Mouse (Mus musculus) adrenal gland, adult 18-20 months (tissue): ENCODE results near the gene Sod3. TPM values are rescaled to one million over a fixed set of nuclear protein-coding genes. Genes with fewer than 3 reads are reported as not detected.

Experiments used
- DNase-seq, 2 experiments: peaks; one replicate each; pipeline ENCODE4 v3.0.0; 2021 to 2022; ENCODE audit warnings: low spot score in 2 of 2
- long read RNA-seq, 2 experiments: library from polyadenylated mRNA; stranded (forward); transcript quantifications; one replicate each; pipeline ENCODE4 v2.0.0; 2021
- total RNA-seq, 2 experiments: library from RNA; stranded (reverse); gene quantifications; 1 replicate in 1 of 2; 2 replicates in 1 of 2; pipeline ENCODE4 v1.2.3; 2021

Sod3 gene
- 100 to 1,000 TPM; 155 to 227 TPM for total RNA-seq
- long read RNA-seq, experiment 1, transcript Sod3-201 (2 exons, 3,738 nt) = major isoform, 186 of 192 reads
- long read RNA-seq, experiment 1, partial matches to known transcripts = 4 of 192 reads
- long read RNA-seq, experiment 1, other reads (novel, unspliced or antisense) = 2 of 192 reads
- long read RNA-seq, experiment 2, transcript Sod3-201 (2 exons, 3,738 nt) = major isoform, 221 of 250 reads
- long read RNA-seq, experiment 2, partial matches to known transcripts = 24 of 250 reads
- long read RNA-seq, experiment 2, other reads (novel, unspliced or antisense) = 5 of 250 reads

DNA sequence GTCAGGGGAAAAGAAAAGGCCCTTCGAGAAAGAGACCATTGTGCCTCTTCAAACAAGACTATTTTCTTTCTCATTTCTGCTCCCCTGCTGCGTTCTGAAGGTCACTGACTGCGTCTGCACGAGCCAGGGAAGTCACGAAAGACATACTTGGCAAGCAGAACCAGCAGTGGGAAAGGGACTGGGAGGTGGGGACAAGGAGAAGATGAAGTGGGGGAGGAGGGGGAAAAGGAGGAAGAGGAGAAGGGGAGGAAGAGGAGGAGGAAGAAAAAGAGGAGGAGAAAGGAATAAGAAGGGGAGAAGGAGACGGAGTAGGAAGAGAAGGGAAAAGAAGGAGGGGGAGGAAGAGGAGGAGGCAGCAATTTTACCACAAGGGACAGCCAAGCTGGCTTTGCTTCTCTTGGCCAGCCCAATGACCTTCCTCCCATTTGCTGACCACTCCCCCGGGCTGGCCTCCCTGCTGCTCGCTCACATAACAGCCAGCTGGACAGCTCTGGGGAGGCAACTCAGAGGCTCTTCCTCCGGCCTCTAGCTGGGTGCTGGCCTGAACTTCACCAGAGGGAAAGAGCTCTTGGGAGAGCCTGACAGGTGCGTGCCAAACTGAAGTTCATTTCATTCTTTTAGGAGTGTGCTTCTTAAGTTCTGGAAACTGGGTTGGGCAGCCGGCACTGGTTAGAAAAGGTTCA is at the start of gene Sod3:
Gene Sod3, plus strand, starts transcription at position 324 of the 683 bp plus-strand sequence.
- DNase-seq = peak; percentile 72 to 76

DNA sequence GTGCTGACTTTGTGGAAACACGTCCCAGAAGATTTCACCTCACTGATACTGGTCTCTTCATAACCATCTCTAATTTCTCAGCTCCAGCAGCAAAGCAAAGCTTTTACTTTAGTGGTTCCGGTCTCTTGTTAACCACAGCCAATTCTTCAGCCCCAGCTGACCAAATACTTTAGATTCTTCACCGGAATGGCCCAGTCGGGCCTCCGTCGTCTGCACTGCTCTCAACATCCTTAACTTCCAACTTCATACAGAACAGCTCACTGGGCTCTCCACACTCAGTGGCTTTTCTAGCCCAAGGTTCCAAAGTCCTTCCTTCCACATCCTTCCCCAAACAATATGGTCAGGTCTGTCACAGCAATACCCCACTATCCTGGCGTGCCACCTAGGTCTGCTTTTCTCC is 46.7 kb upstream of the Sod3 start:
- DNase-seq = no peak

DNA sequence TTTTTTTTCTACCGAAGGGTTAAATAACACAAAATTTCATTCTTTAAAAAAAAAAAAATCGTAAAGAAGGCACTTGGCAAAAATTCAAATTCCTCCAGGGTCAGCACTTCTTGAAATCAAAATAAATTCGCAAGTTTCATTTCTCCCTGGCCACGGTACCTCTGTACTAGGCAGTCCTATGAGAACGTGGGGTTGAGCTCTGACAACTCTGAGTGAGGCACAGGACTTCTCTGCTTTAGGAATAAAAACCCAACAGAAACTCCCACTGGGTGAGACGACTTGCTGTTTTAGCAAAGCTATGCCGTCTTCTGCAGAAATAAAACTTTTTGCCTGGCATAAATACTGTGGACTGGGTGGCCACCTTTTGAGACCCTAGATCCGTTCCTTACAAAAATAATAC is 44.1 kb upstream of the Sod3 start:
- DNase-seq = no peak

- DNase-seq = no peak
Observed at GRCm38 (mm10) chr5:52332120-52332519, 31.5 kb upstream of the Sod3 start.

GRCm38 (mm10) chr5:52335590-52335989 is 28.0 kb upstream of the Sod3 start:
- DNase-seq = no peak

DNA sequence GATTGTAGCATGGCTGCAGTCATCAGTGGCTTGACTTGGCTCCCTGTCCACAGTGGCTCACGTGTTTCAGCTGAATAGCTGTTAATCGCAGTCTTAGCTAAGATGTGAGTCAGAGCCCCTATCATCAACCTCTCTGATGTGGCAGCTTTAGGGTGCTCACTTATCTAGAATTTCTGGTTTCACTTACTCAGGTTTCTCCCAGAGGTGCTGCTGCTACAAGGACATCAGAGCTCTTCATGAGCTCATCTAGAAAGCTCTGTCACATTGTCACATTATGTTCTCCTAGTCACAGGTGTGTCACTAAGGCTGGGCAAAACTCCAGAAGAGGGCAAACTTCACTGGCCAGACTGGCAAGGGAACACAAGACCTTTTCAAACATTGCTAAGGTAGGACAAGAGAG is 24.5 kb upstream of the Sod3 start:
- no peak for DNase-seq

DNA sequence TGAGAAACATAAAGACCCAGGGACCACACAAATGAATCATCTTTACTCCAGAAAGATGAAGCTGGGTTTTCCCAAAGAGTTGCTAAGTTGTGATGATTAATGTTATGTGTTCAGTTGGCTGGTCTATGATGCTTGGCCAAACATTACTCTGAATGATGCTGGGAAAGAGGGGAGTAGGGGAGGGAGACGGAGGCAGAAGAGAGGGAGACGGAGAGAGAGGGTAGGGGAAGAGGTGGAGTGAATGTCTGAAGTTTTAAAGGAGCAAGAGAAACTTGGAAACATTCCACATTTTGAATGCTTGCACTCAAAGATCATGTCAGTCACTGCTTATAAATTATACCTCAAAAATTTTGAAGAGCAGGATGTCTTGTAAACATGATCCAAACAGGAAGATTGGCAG is 16.7 kb upstream of the Sod3 start:
- no peak for DNase-seq

GRCm38 (mm10) chr5:52350451-52350850 is 13.1 kb upstream of the Sod3 start:
- DNase-seq = no peak

DNA sequence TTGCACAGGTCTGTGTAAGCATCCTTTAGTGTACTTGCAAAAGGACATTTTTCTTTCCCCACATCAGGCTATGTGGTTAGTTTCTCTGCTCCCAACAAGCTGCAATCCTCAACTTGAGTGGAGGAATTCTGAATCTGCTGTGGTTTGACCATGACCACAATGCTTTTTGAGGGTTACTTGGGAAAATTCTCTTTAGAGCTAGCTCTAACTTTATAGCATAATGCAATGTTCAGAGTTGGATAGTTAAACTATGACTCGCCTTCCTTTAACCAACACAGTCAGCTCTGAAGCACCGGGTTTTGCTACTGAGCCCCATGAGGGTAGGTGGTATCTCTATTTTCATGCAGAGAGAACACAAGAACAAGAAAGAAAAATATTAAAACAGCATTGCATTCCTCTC is 12.0 kb upstream of the Sod3 start:
- DNase-seq = no peak

DNA sequence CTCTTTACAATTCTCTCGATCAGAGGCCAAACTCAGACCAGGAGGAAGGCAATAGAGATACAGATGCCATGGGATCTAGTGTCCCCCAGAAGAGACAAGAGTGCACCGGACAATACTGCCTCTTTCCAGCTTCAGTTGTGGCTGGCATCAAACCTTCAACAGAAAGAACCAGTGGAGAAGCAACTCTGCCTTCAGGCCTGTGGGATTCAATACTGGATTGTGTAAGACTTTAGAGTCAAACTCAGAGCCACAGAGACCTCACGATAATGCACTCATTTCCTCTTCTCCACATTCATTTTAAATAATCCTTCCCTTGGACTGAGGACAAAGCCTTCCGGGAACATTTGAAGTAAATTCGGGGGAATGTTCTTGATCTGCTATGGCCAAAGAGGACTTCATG is 10.9 kb upstream of the Sod3 start:
- no peak for DNase-seq

DNA sequence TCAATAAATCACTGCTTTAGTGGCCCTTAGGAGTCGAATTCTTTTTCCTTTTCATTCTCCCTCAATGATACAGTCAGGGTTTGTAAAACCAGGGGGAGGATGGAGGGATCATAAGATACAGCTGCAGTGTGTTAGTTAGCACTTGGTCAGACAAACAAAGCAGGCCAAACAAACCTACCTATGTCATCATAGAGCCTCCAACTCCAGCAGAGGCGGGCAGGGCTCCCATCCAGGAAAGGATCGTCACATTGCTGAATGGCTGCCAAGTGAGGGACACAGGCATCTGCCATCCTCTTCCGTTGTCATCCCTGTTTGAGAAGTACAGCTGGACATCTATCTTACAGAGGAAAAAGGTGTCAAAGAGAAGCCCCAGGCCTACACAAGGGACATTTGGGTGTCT is 9.2 kb upstream of the Sod3 start:
- no peak for DNase-seq

GRCm38 (mm10) chr5:52355612-52356011 is 8.0 kb upstream of the Sod3 start:
- DNase-seq = no peak

GRCm38 (mm10) chr5:52357175-52357754 is 6.3 kb upstream of the Sod3 start:
- DNase-seq = no peak

GRCm38 (mm10) chr5:52358120-52358519 is 5.5 kb upstream of the Sod3 start:
- DNase-seq = no peak

DNA sequence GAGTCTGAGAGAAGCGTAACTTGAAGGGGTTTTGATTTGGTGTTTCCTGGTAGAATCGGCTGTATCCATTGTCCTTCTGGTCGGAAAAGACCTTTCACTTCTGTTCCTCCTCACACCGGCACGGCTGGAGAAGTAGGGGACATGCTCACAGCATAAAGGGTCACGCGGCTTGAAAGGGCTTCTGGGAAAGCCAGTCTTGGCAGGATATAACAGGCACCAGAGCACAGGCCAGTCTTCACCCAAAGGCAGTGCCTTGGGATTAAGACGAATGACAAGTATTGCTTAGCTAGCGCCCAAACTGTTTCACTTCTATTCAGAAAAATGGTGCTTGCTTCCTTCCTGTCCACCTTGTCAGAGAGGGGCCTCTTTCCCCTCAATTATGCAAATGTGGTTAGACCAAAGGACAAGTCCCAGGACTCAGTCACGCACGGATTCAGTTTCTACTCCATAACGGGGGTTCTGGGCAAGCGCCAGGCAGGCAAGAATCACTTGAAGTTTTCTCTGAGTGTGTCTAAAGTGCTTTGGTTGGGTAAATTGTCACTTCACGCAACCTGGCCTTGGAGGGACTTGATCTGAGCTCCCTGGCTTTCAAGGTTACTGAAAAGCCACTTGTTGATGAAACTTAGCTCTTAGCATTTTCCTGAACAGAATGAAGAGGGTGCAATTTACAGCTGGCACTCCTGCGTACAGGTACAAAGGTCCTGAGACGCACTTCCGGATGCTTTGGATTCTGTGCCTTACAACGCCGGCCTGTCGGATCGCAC is 3.1 kb upstream of the Sod3 start:
- DNase-seq = no peak

- DNase-seq = no peak
Observed at GRCm38 (mm10) chr5:52362776-52363467, 669 bp upstream of the Sod3 start.

GRCm38 (mm10) chr5:52364521-52364920 is 930 bp downstream of the Sod3 start:
- DNase-seq = no peak

DNA sequence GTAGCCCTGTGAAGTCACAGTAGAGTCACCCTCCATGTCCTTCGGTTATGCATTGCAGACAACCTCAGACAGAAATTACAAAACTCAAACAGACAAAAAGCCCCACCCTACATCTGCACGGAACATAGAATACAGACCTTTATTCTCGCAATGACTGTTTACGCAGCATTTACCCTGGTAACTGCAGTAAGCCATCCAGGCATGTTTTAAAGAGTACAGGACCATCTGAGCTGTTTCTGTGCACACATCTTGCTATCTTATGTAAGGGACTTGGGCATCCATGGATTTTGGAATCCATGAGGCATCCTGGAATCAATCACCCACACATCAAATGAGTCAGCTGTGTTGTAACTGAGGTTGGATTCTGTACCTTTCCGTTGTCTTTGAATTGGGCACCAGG is 2.3 kb downstream of the Sod3 start:
- DNase-seq = peak in 1 of 2 experiments; percentile 19

- DNase-seq = no peak
Observed at GRCm38 (mm10) chr5:52366661-52367060, 3.1 kb downstream of the Sod3 start.

- DNase-seq = no peak
Observed at GRCm38 (mm10) chr5:52367866-52368840, 4.6 kb downstream of the Sod3 start.
